Mouse (Mus musculus): ENCODE results near the gene Alkbh2. TPM values are rescaled to one million over a fixed set of nuclear protein-coding genes. Genes with fewer than 3 reads are reported as not detected.

Gene Alkbh2
- 10.7 and 11.8 TPM in 2 replicates for polyA plus RNA-seq (2015; fragmentation: Nextera tagmentation; extraction: Ambion mirVana)

GRCm38 (mm10) chr5:114127374-114128349 lies at the start of gene Alkbh2:
Gene Alkbh2, minus strand, starts transcription at chr5:114128218.
- H3K4me1 ChIP-seq: peaks cover 33% of the 10 kb centered on the region
- H3K9me3 ChIP-seq (replicated peaks): no peaks in the 10 kb centered on the region
- peaks cover 30% of the 10 kb centered on the region for H3K36me3 ChIP-seq
- H3K27ac ChIP-seq: peak within 1 kb of the TSS; percentile 94
- H3K4me2 ChIP-seq: peak within 1 kb of the TSS; percentile 98
- H3K9ac ChIP-seq: peak within 1 kb of the TSS; percentile 67
- peak; percentile 10; the same call in 1 of the 2 replicates for ATAC-seq (replicated peaks; ENCODE audit: low FRiP score)
- WGBS: under 1% methylated on average over 69 of the region's 69 CpGs
- H3K27me3 ChIP-seq: no peaks in the 10 kb centered on the region
- H3K4me3 ChIP-seq (replicated peaks): peak within 1 kb of the TSS; percentile 70

DNA sequence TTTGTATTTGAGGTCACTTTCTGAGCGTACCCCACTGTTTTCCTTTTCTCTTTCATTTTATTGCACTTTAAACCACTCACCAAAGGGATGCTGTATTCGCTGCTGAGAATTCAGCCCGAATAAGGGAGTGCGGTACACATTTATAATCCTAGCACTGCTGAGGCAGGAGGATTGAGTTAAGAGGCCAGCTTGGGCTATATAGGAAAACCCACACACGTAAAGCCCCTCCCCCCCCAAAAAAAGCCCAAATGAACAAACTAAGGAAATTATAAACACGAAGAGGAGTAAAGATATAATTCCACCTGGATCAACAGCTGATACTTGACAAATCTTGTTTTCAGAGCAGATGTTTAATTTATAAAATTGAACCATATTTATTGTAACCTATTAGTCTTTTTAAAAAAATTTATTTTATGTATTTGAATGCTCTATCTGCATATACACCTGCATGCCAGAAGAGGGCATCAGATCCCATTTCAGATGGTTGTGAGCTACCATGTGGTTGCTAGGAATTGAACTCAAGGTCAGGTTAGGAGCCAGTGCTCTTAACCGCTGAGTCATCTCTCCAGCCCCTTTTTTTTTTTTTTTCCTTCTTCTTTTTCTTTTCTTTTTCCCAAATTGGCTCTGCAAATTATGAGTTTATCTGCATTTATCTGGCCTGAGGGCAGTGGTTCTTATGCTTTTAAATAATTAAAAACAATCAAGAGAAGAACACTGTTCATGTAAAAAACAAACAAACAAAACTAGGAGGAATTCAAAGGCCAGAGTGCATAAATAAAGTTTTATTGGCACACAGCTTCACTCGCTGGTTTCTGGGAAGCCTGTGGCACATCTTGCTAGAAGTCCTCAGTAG lies 48.8 kb upstream of the Alkbh2 start:
- Histone ChIP-seq H3K27me3 (no peaks in the 10 kb centered on the region), H3K9me3 (replicated peaks) (no peaks in the 10 kb centered on the region), H3K4me3 (replicated peaks) (peak overlapping the region; percentile 59), H3K36me3 (no peaks in the 10 kb centered on the region), H3K4me2 (peak overlapping the region; percentile 90), H3K27ac (0 out of 2 replicates have a peak overlapping the region, but pooled peaks have one; percentile 83), H3K4me1 (peaks cover 28% of the 10 kb centered on the region), H3K9ac (peak overlapping the region; percentile 50; the same call in 1 of the 2 replicates)
- WGBS: 46% methylated on average over 8 of the region's 8 CpGs
- ATAC-seq (replicated peaks; ENCODE audit: low FRiP score): no peak

DNA sequence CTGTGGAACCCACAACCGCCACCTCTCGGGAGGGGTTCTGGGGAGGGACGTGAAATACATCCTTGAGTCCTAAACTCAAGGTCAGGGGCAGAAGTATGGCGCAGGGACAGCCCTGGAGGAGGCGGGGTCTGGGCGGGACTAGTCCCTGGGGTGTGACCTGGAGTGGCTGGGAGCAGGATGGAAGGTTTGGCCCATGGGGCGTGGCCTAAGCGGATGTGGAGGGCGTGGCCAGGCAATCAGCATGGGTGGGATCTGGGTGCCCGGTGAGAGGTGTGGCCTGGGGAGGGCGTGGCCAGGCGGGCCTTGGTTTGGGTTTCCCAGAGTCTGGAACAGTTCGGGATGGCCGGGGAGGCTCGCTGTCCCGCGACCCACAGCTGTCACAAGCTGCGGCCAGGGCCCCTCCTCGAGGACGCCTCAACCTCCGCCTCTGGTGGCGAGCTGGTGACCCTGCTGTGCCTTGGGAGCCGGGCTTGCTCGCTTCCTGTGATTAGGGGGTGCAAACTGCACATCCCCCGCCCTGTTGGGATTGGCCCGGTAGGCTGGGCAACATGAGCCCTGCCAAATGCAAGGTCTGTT lies 47.7 kb upstream of the Alkbh2 start:
- H3K27ac ChIP-seq: peak overlapping the region; percentile 83
- H3K27me3 ChIP-seq: no peaks in the 10 kb centered on the region
- under 1% methylated on average over 26 of the region's 26 CpGs for WGBS
- H3K9ac ChIP-seq: peak overlapping the region; percentile 50
- no peaks in the 10 kb centered on the region for H3K9me3 ChIP-seq (replicated peaks)
- no peaks in the 10 kb centered on the region for H3K36me3 ChIP-seq
- H3K4me1 ChIP-seq: peaks cover 28% of the 10 kb centered on the region
- ATAC-seq (replicated peaks; ENCODE audit: low FRiP score): peak; percentile 96
- H3K4me2 ChIP-seq: peak overlapping the region; percentile 90
- H3K4me3 ChIP-seq (replicated peaks): peak overlapping the region; percentile 59

GRCm38 (mm10) chr5:114174639-114175038 lies 46.6 kb upstream of the Alkbh2 start:
- no peak for ATAC-seq (replicated peaks; ENCODE audit: low FRiP score)
- Histone ChIP-seq H3K4me2 (peak overlapping the region; percentile 90), H3K4me1 (peaks cover 28% of the 10 kb centered on the region), H3K9ac (no peak overlapping the region), H3K36me3 (no peaks in the 10 kb centered on the region), H3K27ac (0 out of 2 replicates have a peak overlapping the region, but pooled peaks have one; percentile 83), H3K9me3 (replicated peaks) (no peaks in the 10 kb centered on the region), H3K4me3 (replicated peaks) (peak overlapping the region; percentile 16; the same call in 1 of the 2 replicates), H3K27me3 (no peaks in the 10 kb centered on the region)
- WGBS: 14% methylated on average over 16 of the region's 16 CpGs

DNA sequence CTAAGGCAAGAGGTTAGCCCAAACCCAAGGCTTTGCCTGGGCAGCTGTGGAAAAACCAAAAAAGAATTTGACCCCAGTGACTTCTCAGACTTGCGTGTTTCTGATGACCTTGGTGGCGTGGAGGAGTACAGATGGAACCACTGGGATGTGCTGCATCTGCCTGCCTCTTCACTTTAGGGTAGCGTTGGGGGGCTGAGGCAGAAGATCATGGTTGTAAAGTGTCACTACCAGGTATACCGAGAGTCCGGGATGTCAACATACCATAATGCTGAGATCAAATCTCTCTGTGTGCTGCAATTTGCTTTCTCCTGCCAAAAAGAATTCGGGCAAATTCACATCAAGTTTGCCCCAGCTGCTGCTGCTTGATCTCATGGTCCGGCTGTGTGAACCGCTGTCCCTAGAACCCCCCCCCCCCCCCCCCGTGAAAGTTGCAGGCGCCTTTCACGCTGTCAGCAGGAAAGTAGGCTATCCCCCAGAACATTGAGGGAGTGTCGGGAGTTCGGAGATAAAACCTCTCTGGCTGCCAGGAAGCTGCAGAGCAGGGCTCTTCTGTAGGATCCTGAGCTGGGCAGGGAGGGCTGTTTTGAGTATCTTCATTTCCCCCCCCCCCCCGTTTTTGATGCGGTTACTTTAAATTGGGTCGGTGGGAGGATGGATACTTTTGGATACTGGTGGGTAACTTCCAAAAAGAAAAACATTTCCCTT lies 46.0 kb upstream of the Alkbh2 start:
- H3K4me2 ChIP-seq: peak overlapping the region; percentile 90
- 20% methylated on average over 16 of the region's 16 CpGs for WGBS
- no peak for ATAC-seq (replicated peaks; ENCODE audit: low FRiP score)
- no peak overlapping the region for H3K9ac ChIP-seq
- H3K36me3 ChIP-seq: no peaks in the 10 kb centered on the region
- peaks cover 28% of the 10 kb centered on the region for H3K4me1 ChIP-seq
- H3K27me3 ChIP-seq: no peaks in the 10 kb centered on the region
- no peak overlapping the region for H3K27ac ChIP-seq
- H3K9me3 ChIP-seq (replicated peaks): no peaks in the 10 kb centered on the region
- peak overlapping the region; percentile 16; the same call in 1 of the 2 replicates for H3K4me3 ChIP-seq (replicated peaks)

- peaks cover 28% of the 10 kb centered on the region for H3K4me1 ChIP-seq
- no peak overlapping the region for H3K4me3 ChIP-seq (replicated peaks)
- no peak overlapping the region for H3K9ac ChIP-seq
- H3K27me3 ChIP-seq: no peaks in the 10 kb centered on the region
- H3K9me3 ChIP-seq (replicated peaks): no peaks in the 10 kb centered on the region
- ATAC-seq (replicated peaks; ENCODE audit: low FRiP score): no peak
- H3K36me3 ChIP-seq: no peaks in the 10 kb centered on the region
- WGBS: 69% methylated on average over 7 of the region's 7 CpGs
- no peak overlapping the region for H3K4me2 ChIP-seq
- no peak overlapping the region for H3K27ac ChIP-seq
Measured at GRCm38 (mm10) chr5:114173458-114173857, 45.4 kb upstream of the Alkbh2 start.

DNA sequence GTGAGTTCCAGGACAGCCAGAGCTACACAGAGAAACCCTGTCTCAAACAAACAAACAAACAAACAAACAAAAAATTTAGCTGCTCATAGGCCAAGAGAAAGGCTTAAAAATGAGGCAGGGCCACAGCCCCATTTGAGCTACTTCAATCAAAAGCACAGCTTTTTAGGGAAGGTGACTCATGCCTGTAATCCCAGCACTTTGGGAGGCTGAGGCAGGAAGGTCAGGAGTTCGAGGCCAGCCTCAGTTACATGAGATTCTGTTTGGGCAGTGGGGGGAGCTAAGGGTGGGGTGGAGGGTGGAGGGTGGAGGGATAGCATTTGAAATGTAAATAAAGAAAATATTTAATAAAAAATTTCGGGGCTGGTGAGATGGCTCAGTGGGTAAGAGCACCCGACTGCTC lies 44.9 kb upstream of the Alkbh2 start:
- Histone ChIP-seq H3K27ac (no peak overlapping the region), H3K4me2 (no peak overlapping the region), H3K9ac (no peak overlapping the region), H3K36me3 (no peaks in the 10 kb centered on the region), H3K4me3 (replicated peaks) (no peak overlapping the region), H3K27me3 (no peaks in the 10 kb centered on the region), H3K4me1 (peaks cover 28% of the 10 kb centered on the region), H3K9me3 (replicated peaks) (no peaks in the 10 kb centered on the region)
- no peak for ATAC-seq (replicated peaks; ENCODE audit: low FRiP score)
- WGBS: 97% methylated on average over 3 of the region's 3 CpGs

- WGBS: 86% methylated on average over 7 of the region's 7 CpGs
Measured at GRCm38 (mm10) chr5:114170345-114170744, 42.3 kb upstream of the Alkbh2 start.

GRCm38 (mm10) chr5:114163117-114163696 lies 35.2 kb upstream of the Alkbh2 start:
- no peak overlapping the region for H3K9ac ChIP-seq
- H3K27ac ChIP-seq: no peak overlapping the region
- no peaks in the 10 kb centered on the region for H3K36me3 ChIP-seq
- no peak overlapping the region for H3K4me2 ChIP-seq
- no peaks in the 10 kb centered on the region for H3K4me1 ChIP-seq
- 68% methylated on average over 6 of the region's 6 CpGs for WGBS
- H3K9me3 ChIP-seq (replicated peaks): no peaks in the 10 kb centered on the region
- H3K4me3 ChIP-seq (replicated peaks): no peak overlapping the region
- H3K27me3 ChIP-seq: 0 out of 2 replicates have a peak, but pooled peaks cover 3% of the 10 kb centered on the region
- ATAC-seq (replicated peaks; ENCODE audit: low FRiP score): no peak

More at GRCm38 (mm10) chr5:114170345-114170744, 42.3 kb upstream of the Alkbh2 start:
- ATAC-seq (replicated peaks; ENCODE audit: low FRiP score): no peak
- H3K9me3 ChIP-seq (replicated peaks): no peaks in the 10 kb centered on the region
- H3K4me2 ChIP-seq: no peak overlapping the region
- H3K27me3 ChIP-seq: 0 out of 2 replicates have a peak, but pooled peaks cover 3% of the 10 kb centered on the region
- no peaks in the 10 kb centered on the region for H3K36me3 ChIP-seq
- no peak overlapping the region for H3K4me3 ChIP-seq (replicated peaks)
- peaks cover 15% of the 10 kb centered on the region for H3K4me1 ChIP-seq
- H3K9ac ChIP-seq: no peak overlapping the region
- no peak overlapping the region for H3K27ac ChIP-seq

DNA sequence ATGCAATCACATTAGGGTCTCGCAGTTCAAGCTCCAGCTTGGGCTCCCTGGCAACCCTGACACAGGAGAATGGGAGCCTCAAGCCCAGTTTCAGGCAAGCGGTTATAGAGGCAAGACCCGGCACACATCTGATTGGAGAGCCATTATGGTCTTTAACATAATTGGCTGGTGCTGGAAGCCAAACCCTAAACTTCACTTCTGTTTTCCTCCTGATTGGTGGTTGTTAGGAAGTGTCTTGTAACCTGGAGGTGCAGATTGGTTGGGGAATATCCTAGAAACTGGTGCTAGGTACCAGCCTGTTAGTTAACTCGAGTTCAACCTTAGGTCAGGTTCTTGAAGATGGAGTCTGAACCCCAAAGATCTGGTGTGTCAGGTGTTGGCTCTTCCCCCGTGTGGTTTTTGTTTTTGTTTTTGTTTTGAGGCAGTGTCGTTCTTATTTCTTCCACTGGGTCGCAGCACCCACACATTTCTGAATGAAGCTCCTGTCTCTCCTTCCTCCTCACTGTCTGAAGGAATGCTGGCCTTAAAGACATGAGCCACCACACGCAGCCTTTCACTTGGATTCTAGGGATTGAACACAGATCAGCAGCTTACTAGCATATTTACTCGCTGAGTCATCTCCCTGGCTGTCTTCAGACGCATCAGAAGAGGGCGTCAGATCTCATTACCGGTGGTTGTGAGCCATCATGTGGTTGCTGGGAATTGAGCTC lies 34.2 kb upstream of the Alkbh2 start:
- no peak overlapping the region for H3K27ac ChIP-seq
- H3K4me3 ChIP-seq (replicated peaks): no peak overlapping the region
- 51% methylated on average over 12 of the region's 12 CpGs for WGBS
- H3K4me1 ChIP-seq: no peaks in the 10 kb centered on the region
- no peak for ATAC-seq (replicated peaks; ENCODE audit: low FRiP score)
- H3K36me3 ChIP-seq: no peaks in the 10 kb centered on the region
- 0 out of 2 replicates have a peak, but pooled peaks cover 3% of the 10 kb centered on the region for H3K27me3 ChIP-seq
- no peak overlapping the region for H3K9ac ChIP-seq
- H3K4me2 ChIP-seq: no peak overlapping the region
- H3K9me3 ChIP-seq (replicated peaks): no peaks in the 10 kb centered on the region
